Mouse (Mus musculus) gastrocnemius, adult 18-20 months (tissue): ENCODE measurements at regions not wholly inside any gene's neighbourhood (a gene's known extent, or its start where the extent isn't known, plus 50 kb on each side); places are given as distances from the start of the nearest gene placed in this dataset.
A peak's percentile ranks its signal among the peaks of the same experiment; 100 is the strongest.

Experiments used
- DNase-seq: peaks from one replicate; pipeline ENCODE4 v3.0.0; 2021; ENCODE audit warnings: low spot score

GRCm38 (mm10) chr17:4648603-4649002, 345.5 kb upstream of the Arid1b start:
- no peak for DNase-seq

DNA sequence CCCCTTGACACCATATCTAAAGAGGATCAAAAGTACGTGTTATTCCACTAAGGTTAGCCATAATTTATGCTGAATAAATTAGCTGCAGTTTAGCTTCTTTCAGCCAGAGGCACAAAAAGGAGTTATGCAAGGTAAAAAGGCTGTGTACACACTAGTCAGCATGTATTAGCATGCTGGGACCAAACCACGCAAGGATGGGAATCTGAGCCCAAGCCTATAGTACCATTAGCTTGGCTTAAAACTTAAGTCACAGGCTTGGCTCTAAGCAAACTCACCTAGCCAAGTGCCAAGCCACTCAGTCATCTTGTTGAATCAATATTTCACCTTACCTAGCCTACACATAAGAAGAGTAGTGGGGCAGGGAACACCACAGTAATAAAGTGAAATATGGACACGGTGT, 339.9 kb upstream of the Arid1b start:
- DNase-seq = no peak

DNA sequence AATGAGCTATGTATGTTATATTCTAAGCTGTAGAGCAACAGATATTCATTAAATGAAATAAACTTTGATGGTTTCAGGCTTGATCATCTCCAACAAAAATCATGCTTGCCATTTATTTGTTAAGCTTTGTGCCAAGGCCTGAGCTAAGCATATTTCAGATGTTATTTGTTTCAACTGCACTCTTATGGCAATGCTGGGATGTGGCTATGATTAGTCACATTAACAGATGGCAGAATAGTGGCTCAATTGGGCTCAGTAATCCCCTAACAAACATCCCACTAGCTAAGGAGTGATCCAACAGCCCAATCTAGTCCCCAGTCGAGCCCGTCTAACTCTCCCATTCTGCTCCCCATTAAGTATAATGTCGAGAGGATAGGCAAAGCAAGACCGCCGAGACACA, 332.1 kb upstream of the Arid1b start:
- DNase-seq = no peak

DNA sequence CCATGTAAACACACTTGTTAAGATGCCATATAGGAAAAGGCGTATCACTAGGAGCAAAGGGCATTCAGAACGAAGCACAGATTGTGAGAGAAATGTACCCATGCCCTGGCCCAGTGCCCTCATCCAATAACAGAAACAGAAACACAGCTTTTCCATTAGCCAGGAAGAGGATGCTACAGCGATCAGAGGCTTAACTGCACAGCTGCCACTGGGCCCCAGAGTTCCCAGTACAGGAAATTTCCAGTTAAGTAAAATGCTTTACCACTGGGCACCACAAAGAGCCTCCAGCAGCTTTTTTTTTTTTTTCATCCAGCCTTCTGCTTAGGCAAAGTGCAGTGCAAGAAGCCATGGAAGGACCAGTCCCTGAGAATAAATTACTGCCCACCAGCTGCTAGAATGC, 325.6 kb upstream of the Arid1b start:
- DNase-seq = no peak

GRCm38 (mm10) chr17:4673271-4673670, 320.9 kb upstream of the Arid1b start:
- no peak for DNase-seq

- no peak for DNase-seq
Observed at GRCm38 (mm10) chr17:4706421-4706820, 287.7 kb upstream of the Arid1b start.

DNA sequence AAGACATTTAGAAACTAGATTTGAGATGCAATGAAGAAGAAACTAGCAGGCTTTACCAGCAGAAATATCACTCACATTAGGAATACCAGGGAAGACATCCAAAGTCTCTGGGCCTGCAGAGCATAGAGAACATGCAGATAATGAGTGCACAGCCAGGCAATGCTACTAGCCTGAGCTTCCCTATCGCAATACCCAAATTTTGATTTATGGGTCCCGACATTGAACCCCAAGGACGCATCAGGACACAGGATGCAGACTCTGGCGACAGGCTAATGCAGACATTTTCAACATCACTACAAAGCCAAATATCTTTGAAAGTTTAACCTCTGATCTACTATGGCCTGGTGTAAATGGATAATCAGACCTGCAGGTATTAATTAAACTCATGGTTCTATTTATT, 273.1 kb upstream of the Arid1b start:
- no peak for DNase-seq

GRCm38 (mm10) chr17:4724031-4724430, 270.1 kb upstream of the Arid1b start:
- no peak for DNase-seq

- DNase-seq = no peak
Observed at GRCm38 (mm10) chr17:4726331-4726741, 267.8 kb upstream of the Arid1b start.

DNA sequence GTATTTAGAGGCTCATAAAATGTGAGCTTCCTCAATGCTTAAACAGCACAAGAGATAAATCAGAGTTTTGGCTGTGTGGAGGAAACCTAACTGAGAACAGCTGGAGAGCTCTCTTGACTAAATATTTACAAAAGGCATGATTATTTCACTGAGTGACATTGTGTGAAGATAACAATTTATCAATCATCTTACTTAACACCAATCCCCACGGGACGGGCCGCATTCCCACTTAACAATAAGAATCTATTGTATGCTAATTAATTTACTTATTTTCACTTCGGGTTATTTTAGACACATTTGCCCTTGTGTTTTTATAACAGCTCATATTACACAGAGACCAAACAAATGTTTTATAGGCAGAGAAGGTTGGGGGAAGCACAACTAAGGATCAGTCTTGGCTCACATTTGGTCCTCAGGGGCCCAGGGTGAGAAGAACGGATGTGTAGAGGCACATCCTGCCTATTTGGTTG, 259.7 kb upstream of the Arid1b start:
- DNase-seq = peak; percentile 39

DNA sequence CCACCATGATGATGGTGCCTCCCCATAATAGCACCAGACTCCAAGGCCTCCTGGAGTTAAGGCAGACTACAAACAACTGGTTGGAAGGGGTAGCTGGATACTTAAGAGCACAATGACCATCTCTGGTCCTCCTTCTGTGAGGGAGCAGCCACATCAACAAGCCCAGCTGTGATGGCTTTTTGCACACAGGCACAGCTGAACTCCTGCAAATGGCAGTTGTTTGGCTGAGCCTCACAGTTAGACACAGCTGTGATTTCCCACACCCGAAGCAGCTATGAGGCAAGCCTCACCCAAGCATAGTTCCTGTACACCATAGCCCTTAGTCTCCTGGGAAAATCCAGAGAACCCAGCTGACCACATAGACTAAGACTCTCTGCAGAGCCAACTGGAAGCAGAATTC, 258.9 kb upstream of the Arid1b start:
- peak; percentile 56 for DNase-seq

DNA sequence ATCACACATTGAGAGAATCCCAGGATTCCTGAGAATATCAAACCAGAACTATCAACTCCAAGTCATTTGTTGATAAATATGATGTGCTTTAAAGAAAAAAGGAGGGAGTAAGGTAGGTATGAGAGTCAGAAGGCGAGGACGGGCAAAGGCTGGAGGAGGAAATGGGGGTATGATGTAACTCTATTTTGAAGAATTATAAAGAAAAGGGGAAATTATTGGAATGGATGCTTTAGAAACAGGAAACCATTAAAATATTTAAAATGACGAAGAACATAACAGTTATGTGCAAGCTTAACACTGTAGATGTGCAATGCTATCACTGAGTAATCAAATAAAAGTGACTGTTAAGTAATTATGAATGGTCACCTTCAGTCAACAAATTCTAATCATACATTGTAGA, 257.4 kb upstream of the Arid1b start:
- DNase-seq = no peak

DNA sequence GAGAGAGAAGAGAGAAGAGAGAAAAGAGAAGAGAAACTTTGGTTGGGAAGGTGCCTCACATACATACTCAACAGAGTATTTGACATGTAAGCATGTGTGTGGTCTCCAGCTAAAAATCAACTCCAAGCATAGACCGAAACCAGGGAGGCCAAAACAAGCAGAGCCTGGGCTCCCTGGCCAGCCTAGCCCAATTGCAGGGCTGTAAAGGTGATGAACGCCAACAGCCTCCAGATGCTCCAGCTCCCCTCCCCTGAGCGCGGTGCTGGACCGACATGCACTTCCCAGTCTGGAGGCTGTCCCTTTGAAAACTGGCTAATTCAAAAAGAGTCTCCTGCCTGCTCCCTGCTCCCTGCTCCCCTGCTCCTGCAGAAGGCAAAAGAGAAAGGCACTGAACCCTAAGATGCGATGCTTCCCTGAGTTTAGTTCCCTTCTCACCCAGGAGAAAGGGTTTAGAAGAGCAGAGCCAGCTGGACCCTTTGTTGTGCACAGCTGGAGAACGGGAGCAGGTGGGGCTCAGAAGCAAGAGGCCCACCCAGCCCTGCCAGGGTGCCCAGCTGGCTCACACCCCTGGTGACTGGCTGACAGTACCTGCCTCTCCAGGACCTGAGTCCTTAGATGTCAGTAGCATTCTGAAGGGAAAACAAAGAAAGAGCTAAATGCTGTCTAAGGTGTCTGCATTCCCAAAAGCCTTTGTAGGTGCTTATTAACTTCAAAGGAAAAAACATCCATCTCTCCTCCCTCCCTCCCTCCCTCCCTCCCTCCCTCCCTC, 255.2 kb upstream of the Arid1b start:
- DNase-seq = no peak

DNA sequence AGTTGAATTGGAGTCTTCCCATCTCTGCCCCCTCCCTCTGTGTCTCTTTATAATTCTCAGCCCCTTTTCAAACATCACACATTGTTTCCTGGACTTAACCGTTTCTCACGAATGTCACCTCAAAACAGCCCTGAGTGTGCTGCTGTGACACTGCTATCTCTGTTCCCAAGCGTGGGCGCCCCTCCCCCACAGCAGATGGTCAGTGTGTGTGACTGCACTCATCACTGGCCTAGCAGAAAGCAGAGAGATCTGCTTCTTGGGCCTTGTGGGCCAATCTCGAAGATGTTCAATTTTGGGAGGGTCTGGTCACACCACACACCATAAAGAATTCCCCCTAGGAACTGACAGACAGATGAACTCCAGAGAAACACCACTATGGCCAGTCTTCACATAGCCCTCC, 253.3 kb upstream of the Arid1b start:
- no peak for DNase-seq

- DNase-seq = no peak
Observed at GRCm38 (mm10) chr17:4742314-4742713, 251.8 kb upstream of the Arid1b start.

GRCm38 (mm10) chr17:4762956-4763355, 231.2 kb upstream of the Arid1b start:
- DNase-seq = no peak

DNA sequence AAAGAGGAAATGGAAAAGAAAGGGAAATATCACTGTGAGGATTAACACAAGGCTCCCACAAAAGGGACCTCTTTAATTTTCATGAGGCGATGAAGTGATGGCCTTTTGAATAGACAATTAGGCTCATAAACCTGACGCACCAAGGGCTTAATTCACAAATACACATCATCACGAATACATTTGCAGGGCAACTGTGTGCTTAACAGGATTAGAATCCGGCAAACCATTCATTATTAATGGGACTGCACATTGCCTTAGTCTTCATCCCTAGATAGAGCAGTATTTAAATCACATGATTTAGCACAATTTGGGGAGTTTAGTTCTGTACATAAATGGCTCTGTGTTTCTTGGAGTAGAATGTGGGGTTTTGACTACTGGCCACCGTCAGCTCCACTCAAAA, 228.4 kb upstream of the Arid1b start:
- DNase-seq = no peak

GRCm38 (mm10) chr17:4767947-4768522, 226.1 kb upstream of the Arid1b start:
- peak; percentile 20 for DNase-seq

DNA sequence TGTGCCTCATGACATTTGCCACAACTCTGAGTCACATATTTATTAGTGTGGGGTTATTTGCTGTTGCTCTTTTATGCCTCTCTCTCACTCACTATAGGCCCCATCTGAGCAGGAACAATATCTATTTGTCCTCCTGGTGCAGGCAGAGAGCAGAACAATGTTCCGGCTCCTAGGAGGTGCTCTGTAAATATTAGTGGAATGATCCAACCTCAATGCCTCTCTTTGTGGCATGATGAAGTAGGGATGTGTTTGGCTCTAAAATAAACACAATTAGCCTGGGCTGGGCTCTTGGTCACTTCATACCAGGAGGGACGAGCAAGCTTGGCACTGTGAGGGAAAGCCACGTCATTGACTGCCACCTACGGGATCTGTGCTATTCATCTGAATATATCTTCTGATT, 224.8 kb upstream of the Arid1b start:
- DNase-seq = no peak

- no peak for DNase-seq
Observed at GRCm38 (mm10) chr17:4770052-4770451, 224.1 kb upstream of the Arid1b start.

- DNase-seq = peak; percentile 73
Observed at GRCm38 (mm10) chr17:4778161-4778560, 216.0 kb upstream of the Arid1b start.

DNA sequence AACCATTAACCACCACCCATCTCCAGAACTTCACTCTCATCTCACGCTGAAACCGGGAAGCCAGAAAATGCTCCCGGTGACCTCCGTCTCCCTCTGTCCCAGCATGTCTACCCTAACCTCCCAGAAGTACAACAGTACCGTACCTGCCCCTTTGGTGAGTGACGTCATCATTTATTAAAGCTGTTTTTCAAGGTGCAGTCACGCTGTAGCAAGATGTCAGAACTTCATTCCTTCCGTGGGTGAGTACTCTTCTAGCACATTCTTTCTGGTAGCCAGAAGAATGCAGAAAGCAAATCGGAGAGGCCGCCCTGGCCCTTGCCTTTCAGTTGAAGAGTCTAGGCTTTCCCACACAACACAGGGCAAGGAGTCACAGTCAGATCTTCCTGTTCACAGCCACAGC, 215.1 kb upstream of the Arid1b start:
- DNase-seq = no peak

GRCm38 (mm10) chr17:4781586-4781985, 212.5 kb upstream of the Arid1b start:
- no peak for DNase-seq
